Mouse (Mus musculus) mature B cell (primary cell): ENCODE data around the gene Apol7e.
"Not testable (repeated sequence)": the region's sequence is repeated elsewhere in the genome, so short reads cannot be mapped to it uniquely, and the experiment has no call there.

Experiments used
- in situ Hi-C: fragments of 300-500 bp; cut with MboI; formaldehyde crosslinking; loops from 2 replicates; pipeline ENCODE4 v1.14.3; 2019

The Apol7e gene

GRCm38 (mm10) chr15:77698656-77699055 is at the start of gene Apol7e:
Gene Apol7e, plus strand, starts transcription at chr15:77698857.
- in situ Hi-C loops = not testable (repeated sequence)

- in situ Hi-C loops = not testable (repeated sequence)
These were observed 47.5 kb upstream of the Apol7e start for GRCm38 (mm10) chr15:77651143-77651542.

GRCm38 (mm10) chr15:77659773-77660172 is 38.9 kb upstream of the Apol7e start:
- in situ Hi-C loops = not testable (repeated sequence)

GRCm38 (mm10) chr15:77661841-77662240 is 36.8 kb upstream of the Apol7e start:
- in situ Hi-C loops = not testable (repeated sequence)

- in situ Hi-C loops = not testable (repeated sequence)
These were observed 24.6 kb upstream of the Apol7e start for GRCm38 (mm10) chr15:77674081-77674480.

- in situ Hi-C loops = not testable (repeated sequence)
These were observed 14.7 kb upstream of the Apol7e start for GRCm38 (mm10) chr15:77683944-77684343.

GRCm38 (mm10) chr15:77691532-77692311 is 6.9 kb upstream of the Apol7e start:
- in situ Hi-C loops = not testable (repeated sequence)

- in situ Hi-C loops = not testable (repeated sequence)
These were observed 3.9 kb upstream of the Apol7e start for GRCm38 (mm10) chr15:77694687-77695295.

- in situ Hi-C loops = not testable (repeated sequence)
These were observed 6.6 kb downstream of the Apol7e start for GRCm38 (mm10) chr15:77705306-77705705.

GRCm38 (mm10) chr15:77708936-77709335 is 10.3 kb downstream of the Apol7e start:
- in situ Hi-C loops = not testable (repeated sequence)

GRCm38 (mm10) chr15:77718240-77718639 is 19.6 kb downstream of the Apol7e start:
- in situ Hi-C loops = not testable (repeated sequence)

GRCm38 (mm10) chr15:77721509-77721908 is 22.9 kb downstream of the Apol7e start:
- in situ Hi-C loops = not testable (repeated sequence)

- in situ Hi-C loops = not testable (repeated sequence)
These were observed 25.7 kb downstream of the Apol7e start for GRCm38 (mm10) chr15:77724208-77724911.

GRCm38 (mm10) chr15:77725393-77726020 is 26.9 kb downstream of the Apol7e start:
- in situ Hi-C loops = not testable (repeated sequence)

- in situ Hi-C loops = not testable (repeated sequence)
These were observed 28.5 kb downstream of the Apol7e start for GRCm38 (mm10) chr15:77727139-77727538.

GRCm38 (mm10) chr15:77727745-77728144 is 29.1 kb downstream of the Apol7e start:
- in situ Hi-C loops = not testable (repeated sequence)

- in situ Hi-C loops = not testable (repeated sequence)
These were observed 30.1 kb downstream of the Apol7e start, which contains the start of gene Apol9b for GRCm38 (mm10) chr15:77728739-77729138. Gene Apol9b, plus strand, starts transcription at chr15:77729039.

- in situ Hi-C loops = no loop called here
These were observed 32.9 kb downstream of the Apol7e start for GRCm38 (mm10) chr15:77731605-77732004.

- in situ Hi-C loops = not testable (repeated sequence)
These were observed 34.2 kb downstream of the Apol7e start for GRCm38 (mm10) chr15:77732851-77733250.

GRCm38 (mm10) chr15:77733380-77733779 is 34.7 kb downstream of the Apol7e start:
- in situ Hi-C loops = not testable (repeated sequence)

- in situ Hi-C loops = not testable (repeated sequence)
These were observed 35.2 kb downstream of the Apol7e start for GRCm38 (mm10) chr15:77733903-77734302.
